In genomic region chr1:82986738-82987137, GRCm38 (mm10) we compare ENCODE assay signal across 20 mouse cellular contexts.
"Had no signal": no experiment of that assay in that cellular context is flagged by ENCODE, and none has a peak within 500 bp of the region (broad histone marks: within the 10 kb centered on the region; RNA-seq: fewer than 3 reads in every experiment).

No protein-coding gene starts in this region.

- DNase-seq: heart, postnatal 10 days; heart, postnatal 14 days; heart, postnatal 36 days; heart, postnatal 4 days; kidney, adult 11 months; kidney, adult 18-20 months; kidney, adult 2 months; kidney, adult 8-10 months; kidney, adult 9 months; kidney, postnatal 10 days; kidney, postnatal 14 days; kidney, postnatal 25 days; kidney, postnatal 36 days; kidney, postnatal 4 days; layer of hippocampus, adult 9-11 months; layer of hippocampus, postnatal 36 days had no signal

- ATAC-seq: inflammation-experienced regulatory T-cells, adult 6 months; intestine, embryonic 15.5 days; intestine, embryonic 16.5 days; intestine, postnatal 0 days had no signal
